Mouse (Mus musculus) midbrain, embryonic 13.5 days (tissue): ENCODE results near the gene Acsl4. TPM values are rescaled to one million over a fixed set of nuclear protein-coding genes. Genes with fewer than 3 reads are reported as not detected.

Experiments
- ATAC-seq: fragments of 200-750 bp; cut with Nextera tagmentation; 2 replicates; pipeline ENCODE4 v1.8.0; 2017; ENCODE audit warnings: mild to moderate bottlenecking, moderate TSS enrichment, moderate library complexity
- H3K27ac ChIP-seq: fragments of 300-500 bp; sonication (generic); 2 replicates; pipeline ENCODE4 v1.5.1; 2015; ENCODE audit warnings: inconsistent platforms, mild to moderate bottlenecking, moderate library complexity
- H3K27me3 ChIP-seq: fragments of 300-500 bp; sonication (generic); 2 replicates; pipeline ENCODE4 v1.6.1; 2015; ENCODE audit warnings: mild to moderate bottlenecking, inconsistent platforms
- H3K36me3 ChIP-seq: fragments of 300-500 bp; sonication (generic); 2 replicates; pipeline ENCODE4 v1.6.1; 2015; ENCODE audit warnings: mild to moderate bottlenecking, inconsistent platforms
- H3K4me1 ChIP-seq: fragments of 300-500 bp; sonication (generic); replicated peaks from 2 replicates; pipeline ENCODE4 v1.6.1; 2015; ENCODE audit warnings: inconsistent platforms
- H3K4me2 ChIP-seq: fragments of 300-500 bp; sonication (generic); replicated peaks from 2 replicates; pipeline ENCODE4 v1.6.1; 2015; ENCODE audit warnings: moderate library complexity, mild to moderate bottlenecking, inconsistent platforms
- H3K4me3 ChIP-seq: fragments of 300-500 bp; sonication (generic); replicated peaks from 2 replicates; pipeline ENCODE4 v1.5.1; 2015; ENCODE audit warnings: mild to moderate bottlenecking, inconsistent platforms
- H3K9ac ChIP-seq: fragments of 300-500 bp; sonication (generic); replicated peaks from 2 replicates; pipeline ENCODE4 v1.6.1; 2015; ENCODE audit warnings: mild to moderate bottlenecking, inconsistent platforms
- H3K9me3 ChIP-seq: fragments of 300-500 bp; sonication (generic); 2 replicates; pipeline ENCODE4 v1.6.1; 2016; ENCODE audit warnings: mild to moderate bottlenecking, inconsistent platforms
- WGBS: fragments of 180-500 bp; shearing (Covaris S2); methylation state at CpG from one replicate; pipeline ENCODE4 v1.1.7; 2015; 5-methylcytosine and 5-hydroxymethylcytosine counted together
- polyA plus RNA-seq: library from polyadenylated mRNA; unstranded; fragments of >200 nt; fragmentation: Nextera tagmentation; extraction: Ambion mirVana; gene quantifications from 2 replicates; pipeline ENCODE4 v1.2.1, GENCODE M21; 2015

Acsl4 gene
- polyA plus RNA-seq, result 15.3 and 18.2 TPM in 2 replicates

GRCm38 (mm10) chrX:142390247-142390908 is at the start of gene Acsl4:
Gene Acsl4, minus strand, starts transcription at chrX:142390535.
- Histone ChIP-seq H3K27ac (peak within 1 kb of the TSS; percentile 85), H3K9ac (peak within 1 kb of the TSS; percentile 72), H3K4me1 (peaks cover 3% of the 10 kb centered on the region; the same call in 1 of the 2 replicates), H3K9me3 (no peaks in the 10 kb centered on the region), H3K27me3 (peaks cover 13% of the 10 kb centered on the region; the same call in 1 of the 2 replicates), H3K36me3 (no peaks in the 10 kb centered on the region), H3K4me2 (peak within 1 kb of the TSS; percentile 55), H3K4me3 (peak within 1 kb of the TSS; percentile 58)
- peak; percentile 99 for ATAC-seq
- WGBS, result 15% methylated on average over 51 of the region's 59 CpGs

- WGBS, result 37% methylated on average over 4 of the region's 4 CpGs
Measured at GRCm38 (mm10) chrX:142437971-142438504, 47.7 kb upstream of the Acsl4 start.

GRCm38 (mm10) chrX:142432846-142433245 is 42.5 kb upstream of the Acsl4 start:
- Histone ChIP-seq H3K27me3 (peaks cover 27% of the 10 kb centered on the region; the same call in 1 of the 2 replicates), H3K9me3 (no peaks in the 10 kb centered on the region), H3K4me2 (no peak overlapping the region), H3K9ac (no peak overlapping the region), H3K4me3 (no peak overlapping the region), H3K27ac (no peak overlapping the region), H3K36me3 (no peaks in the 10 kb centered on the region), H3K4me1 (no peaks in the 10 kb centered on the region)
- ATAC-seq, result no peak
- 77% methylated on average over 3 of the region's 3 CpGs for WGBS

More at GRCm38 (mm10) chrX:142437971-142438504, 47.7 kb upstream of the Acsl4 start:
- no peak for ATAC-seq
- Histone ChIP-seq H3K9me3 (no peaks in the 10 kb centered on the region), H3K9ac (no peak overlapping the region), H3K4me2 (no peak overlapping the region), H3K4me1 (no peaks in the 10 kb centered on the region), H3K36me3 (no peaks in the 10 kb centered on the region), H3K4me3 (no peak overlapping the region), H3K27me3 (peaks cover 18% of the 10 kb centered on the region; the same call in 1 of the 2 replicates), H3K27ac (no peak overlapping the region)

- H3K27ac ChIP-seq, result no peak overlapping the region
- ATAC-seq, result no peak
- H3K27me3 ChIP-seq, result peaks cover 26% of the 10 kb centered on the region
- H3K9me3 ChIP-seq, result no peaks in the 10 kb centered on the region
- H3K4me3 ChIP-seq, result no peak overlapping the region
- WGBS, result 66% methylated on average over 4 of the region's 4 CpGs
- no peak overlapping the region for H3K4me2 ChIP-seq
- H3K36me3 ChIP-seq, result no peaks in the 10 kb centered on the region
- no peak overlapping the region for H3K9ac ChIP-seq
- H3K4me1 ChIP-seq, result no peaks in the 10 kb centered on the region
Measured at GRCm38 (mm10) chrX:142427111-142427510, 36.8 kb upstream of the Acsl4 start.

- Histone ChIP-seq H3K27ac (no peak overlapping the region), H3K4me1 (no peaks in the 10 kb centered on the region), H3K27me3 (peaks cover 26% of the 10 kb centered on the region), H3K36me3 (no peaks in the 10 kb centered on the region), H3K4me3 (no peak overlapping the region), H3K9me3 (no peaks in the 10 kb centered on the region), H3K4me2 (no peak overlapping the region), H3K9ac (no peak overlapping the region)
- no peak for ATAC-seq
- 89% methylated on average over 4 of the region's 4 CpGs for WGBS
Measured at GRCm38 (mm10) chrX:142426628-142427027, 36.3 kb upstream of the Acsl4 start.

GRCm38 (mm10) chrX:142413884-142414283 is 23.5 kb upstream of the Acsl4 start:
- no peak overlapping the region for H3K4me3 ChIP-seq

GRCm38 (mm10) chrX:142410060-142410459 is 19.7 kb upstream of the Acsl4 start:
- no peaks in the 10 kb centered on the region for H3K36me3 ChIP-seq
- no peak overlapping the region for H3K9ac ChIP-seq
- no peaks in the 10 kb centered on the region for H3K4me1 ChIP-seq
- no peak for ATAC-seq
- H3K4me2 ChIP-seq, result no peak overlapping the region
- 81% methylated on average over 3 of the region's 3 CpGs for WGBS
- no peak overlapping the region for H3K4me3 ChIP-seq
- no peak overlapping the region for H3K27ac ChIP-seq
- H3K27me3 ChIP-seq, result peaks cover 11% of the 10 kb centered on the region; the same call in 1 of the 2 replicates
- H3K9me3 ChIP-seq, result no peaks in the 10 kb centered on the region

More at GRCm38 (mm10) chrX:142413884-142414283, 23.5 kb upstream of the Acsl4 start:
- ATAC-seq, result no peak
- H3K27me3 ChIP-seq, result peaks cover 5% of the 10 kb centered on the region; the same call in 1 of the 2 replicates
- WGBS, result 73% methylated on average over 2 of the region's 2 CpGs
- no peaks in the 10 kb centered on the region for H3K36me3 ChIP-seq
- H3K4me1 ChIP-seq, result no peaks in the 10 kb centered on the region
- no peaks in the 10 kb centered on the region for H3K9me3 ChIP-seq
- H3K4me2 ChIP-seq, result no peak overlapping the region
- H3K27ac ChIP-seq, result no peak overlapping the region
- no peak overlapping the region for H3K9ac ChIP-seq

- WGBS, result 90% methylated on average over 3 of the region's 3 CpGs
- H3K27ac ChIP-seq, result no peak overlapping the region
- no peak for ATAC-seq
- H3K4me3 ChIP-seq, result no peak overlapping the region
- H3K4me2 ChIP-seq, result no peak overlapping the region
- H3K4me1 ChIP-seq, result no peaks in the 10 kb centered on the region
- peaks cover 11% of the 10 kb centered on the region; the same call in 1 of the 2 replicates for H3K27me3 ChIP-seq
- H3K36me3 ChIP-seq, result no peaks in the 10 kb centered on the region
- no peak overlapping the region for H3K9ac ChIP-seq
- no peaks in the 10 kb centered on the region for H3K9me3 ChIP-seq
Measured at GRCm38 (mm10) chrX:142409338-142409737, 19.0 kb upstream of the Acsl4 start.

GRCm38 (mm10) chrX:142403114-142403513 is 12.8 kb upstream of the Acsl4 start:
- Histone ChIP-seq H3K27ac (no peak overlapping the region), H3K4me1 (no peaks in the 10 kb centered on the region), H3K4me3 (no peak overlapping the region), H3K9me3 (no peaks in the 10 kb centered on the region), H3K4me2 (no peak overlapping the region), H3K9ac (no peak overlapping the region), H3K27me3 (peaks cover 6% of the 10 kb centered on the region; the same call in 1 of the 2 replicates), H3K36me3 (no peaks in the 10 kb centered on the region)
- ATAC-seq, result no peak

- Histone ChIP-seq H3K36me3 (no peaks in the 10 kb centered on the region), H3K27ac (no peak overlapping the region), H3K4me3 (no peak overlapping the region), H3K27me3 (no peaks in the 10 kb centered on the region; the same call in 1 of the 2 replicates), H3K4me1 (no peaks in the 10 kb centered on the region), H3K9me3 (no peaks in the 10 kb centered on the region), H3K4me2 (no peak overlapping the region), H3K9ac (no peak overlapping the region)
- WGBS, result 66% methylated on average over 2 of the region's 2 CpGs
- ATAC-seq, result no peak
Measured at GRCm38 (mm10) chrX:142398621-142399020, 8.3 kb upstream of the Acsl4 start.

- H3K9ac ChIP-seq, result peak overlapping the region; percentile 62; the same call in 1 of the 2 replicates
- ATAC-seq, result no peak
- 45% methylated on average over 7 of the region's 7 CpGs for WGBS
Measured at GRCm38 (mm10) chrX:142390909-142391265, 552 bp upstream of the Acsl4 start.

GRCm38 (mm10) chrX:142389581-142390159 is 665 bp downstream of the Acsl4 start:
- Histone ChIP-seq H3K4me2 (peak overlapping the region; percentile 55), H3K4me3 (peak overlapping the region; percentile 58), H3K9me3 (no peaks in the 10 kb centered on the region), H3K27me3 (peaks cover 13% of the 10 kb centered on the region; the same call in 1 of the 2 replicates), H3K36me3 (no peaks in the 10 kb centered on the region), H3K9ac (peak overlapping the region; percentile 72), H3K27ac (peak overlapping the region; percentile 84), H3K4me1 (peaks cover 3% of the 10 kb centered on the region; the same call in 1 of the 2 replicates)
- WGBS, result 26% methylated on average over 22 of the region's 22 CpGs
- ATAC-seq, result no peak; the same call in 1 of the 2 replicates

More at GRCm38 (mm10) chrX:142390909-142391265, 552 bp upstream of the Acsl4 start:
- peaks cover 13% of the 10 kb centered on the region; the same call in 1 of the 2 replicates for H3K27me3 ChIP-seq
- H3K4me1 ChIP-seq, result peaks cover 3% of the 10 kb centered on the region; the same call in 1 of the 2 replicates
- H3K9me3 ChIP-seq, result no peaks in the 10 kb centered on the region
- peak overlapping the region; percentile 58 for H3K4me3 ChIP-seq
- no peaks in the 10 kb centered on the region for H3K36me3 ChIP-seq
- H3K27ac ChIP-seq, result peak overlapping the region; percentile 85
- peak overlapping the region; percentile 55 for H3K4me2 ChIP-seq
